Mouse (Mus musculus) cortical plate, adult 2 months (tissue): Measurements from ENCODE around the gene Coq2. TPM values are rescaled to one million over a fixed set of nuclear protein-coding genes. Genes with fewer than 3 reads are reported as not detected.

Experiments
- H3K27ac ChIP-seq: fragments of 200-500 bp; 2 replicates; pipeline ENCODE4 v1.5.1; 2012; ENCODE audit warnings: low read length, control low read depth, inconsistent platforms; ENCODE audit not compliant: insufficient read depth
- H3K4me1 ChIP-seq: fragments of 200-500 bp; 2 replicates; pipeline ENCODE4 v1.6.1; 2011; ENCODE audit warnings: low read length; ENCODE audit not compliant: control insufficient read depth, insufficient read depth
- H3K4me3 ChIP-seq: fragments of 200-500 bp; 2 replicates; pipeline ENCODE4 v1.5.1; 2011; ENCODE audit warnings: mild to moderate bottlenecking, low read length, control low read depth; ENCODE audit not compliant: insufficient read depth
- CTCF ChIP-seq: fragments of 200-500 bp; IDR thresholded peaks from 2 replicates; pipeline ENCODE4 v1.5.1; 2011; ENCODE audit warnings: mild to moderate bottlenecking, control low read depth, low read length; ENCODE audit not compliant: insufficient read depth; ENCODE audit errors: extremely low read depth
- POLR2A ChIP-seq: fragments of 200-500 bp; IDR thresholded peaks from 2 replicates; pipeline ENCODE4 v1.6.1; 2011; ENCODE audit warnings: mild to moderate bottlenecking, low read length, control low read depth; ENCODE audit not compliant: insufficient read depth; ENCODE audit errors: extremely low read depth
- polyA plus RNA-seq: library from polyadenylated mRNA; depleted of rRNA; stranded (reverse); fragments of >200 nt; gene quantifications from 2 replicates; pipeline ENCODE4 v1.2.3, GENCODE M21; 2012

The Coq2 gene
- polyA plus RNA-seq, 1 experiment, result 157 TPM

DNA sequence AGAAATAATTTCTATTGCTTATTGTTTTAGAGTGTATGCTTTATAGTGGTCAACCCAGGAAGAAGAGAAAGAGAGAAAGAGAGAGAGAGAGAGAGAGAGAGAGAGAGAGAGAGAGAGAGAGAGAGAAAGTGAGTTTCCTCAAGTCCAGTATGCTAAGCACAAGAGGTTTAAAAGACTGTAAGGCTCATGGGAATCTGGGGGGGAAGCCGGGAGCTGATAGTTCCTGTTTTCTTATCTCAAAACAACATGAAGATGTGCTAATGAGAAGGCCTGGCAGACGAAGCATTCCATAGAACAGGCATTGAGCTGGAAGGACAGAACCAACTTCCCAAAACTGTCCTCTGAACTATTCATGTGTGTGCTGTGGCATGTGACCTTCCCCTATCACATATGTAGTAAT lies 22.9 kb upstream of the Coq2 start:
- no peaks in the 10 kb centered on the region for H3K4me1 ChIP-seq
- H3K27ac ChIP-seq, result no peak overlapping the region
- TF ChIP-seq POLR2A, result no peak
- TF ChIP-seq CTCF, result no peak
- no peak overlapping the region for H3K4me3 ChIP-seq

DNA sequence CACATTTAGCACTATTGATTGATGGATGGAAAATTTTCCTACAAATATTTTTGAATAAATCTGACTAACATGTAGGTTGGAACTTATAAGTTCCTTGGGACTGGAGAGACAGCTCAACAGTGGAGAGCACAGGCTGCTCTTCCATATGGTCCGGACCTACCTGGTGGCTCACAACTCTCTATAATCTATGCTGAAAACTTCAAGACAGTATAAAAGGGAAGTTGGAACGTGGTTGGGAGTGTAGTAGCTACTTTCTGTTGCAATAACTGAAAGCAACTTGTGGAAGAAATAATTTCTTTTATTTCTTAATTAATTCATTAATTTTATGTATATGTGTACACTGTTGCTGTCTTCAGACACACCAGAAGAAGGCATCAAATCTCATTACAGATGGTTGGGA lies 22.5 kb upstream of the Coq2 start:
- Histone ChIP-seq H3K4me3 (no peak overlapping the region), H3K4me1 (no peaks in the 10 kb centered on the region), H3K27ac (no peak overlapping the region)
- TF ChIP-seq CTCF, result no peak

DNA sequence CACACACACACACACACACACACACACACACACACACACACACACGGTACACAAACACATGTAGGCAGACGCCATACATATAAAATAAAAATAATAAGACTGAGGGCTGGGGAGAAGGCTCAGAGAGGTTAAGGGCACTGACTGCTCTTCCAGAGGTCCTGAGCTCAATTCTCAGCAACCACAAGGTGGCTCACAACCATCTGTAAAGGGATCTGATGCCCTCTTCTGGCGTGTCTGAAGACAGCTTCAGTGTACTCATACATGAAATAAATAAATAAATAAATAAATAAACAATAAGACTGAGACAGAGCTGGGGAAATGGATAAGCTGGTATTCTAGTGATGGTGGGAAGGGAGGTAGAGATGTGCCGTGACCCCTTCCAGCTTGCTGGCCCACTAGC lies 10.7 kb upstream of the Coq2 start:
- no peak overlapping the region for H3K27ac ChIP-seq
- TF ChIP-seq POLR2A, result no peak
- H3K4me1 ChIP-seq, result no peaks in the 10 kb centered on the region
- no peak overlapping the region for H3K4me3 ChIP-seq

DNA sequence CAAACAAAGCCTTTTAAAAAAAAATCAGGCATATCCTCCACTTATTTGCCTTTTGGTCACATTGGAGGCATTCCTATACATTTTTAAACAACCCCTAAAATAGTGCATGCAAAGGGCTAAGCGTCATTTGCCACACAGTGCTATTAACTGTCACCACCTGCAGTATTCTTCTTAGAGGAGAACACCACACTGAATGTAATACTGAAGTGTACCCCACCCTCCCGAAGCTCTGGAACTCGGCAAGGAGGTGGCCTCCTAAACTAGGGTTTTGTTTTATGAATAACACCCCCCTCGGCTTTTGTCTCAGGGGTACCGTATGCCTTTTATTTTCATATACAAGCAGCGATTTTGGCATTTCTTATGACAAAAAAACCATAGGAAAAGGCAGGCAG lies 5.6 kb upstream of the Coq2 start:
- H3K4me3 ChIP-seq, result no peak overlapping the region
- no peaks in the 10 kb centered on the region for H3K4me1 ChIP-seq
- no peak for TF ChIP-seq CTCF
- no peak for TF ChIP-seq POLR2A
- no peak overlapping the region for H3K27ac ChIP-seq

DNA sequence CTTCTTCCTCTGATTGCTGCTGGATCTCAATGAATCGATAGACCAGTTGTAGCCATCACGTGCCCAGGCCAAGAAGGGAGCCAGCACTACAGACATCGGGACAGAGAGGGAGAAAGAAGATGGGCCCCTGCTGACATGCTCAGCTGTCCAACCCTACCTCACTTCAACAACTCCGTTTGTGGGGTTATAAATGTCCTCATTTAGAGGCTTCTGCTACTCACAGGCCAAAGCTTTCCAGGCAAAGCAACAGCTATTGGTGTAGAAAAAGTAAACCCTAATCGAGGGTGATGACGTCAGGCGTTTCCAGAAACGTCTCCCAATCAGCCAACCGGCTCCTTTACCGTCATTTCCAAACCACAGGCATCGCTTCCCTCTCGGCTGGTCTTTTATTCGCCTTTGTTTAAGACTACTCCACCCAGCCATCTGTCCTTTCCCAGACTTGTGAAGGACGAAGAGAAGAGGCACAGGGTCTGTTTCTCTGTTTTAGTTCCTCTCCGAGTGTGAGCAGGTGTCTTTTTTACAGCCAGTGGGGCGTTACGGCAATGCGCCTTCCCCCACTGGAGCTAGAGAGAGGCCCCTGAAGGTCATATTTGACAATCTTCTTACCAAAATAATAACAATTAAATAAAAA lies 5.1 kb upstream of the Coq2 start:
- no peak for TF ChIP-seq POLR2A
- no peak for TF ChIP-seq CTCF
- Histone ChIP-seq H3K27ac (no peak overlapping the region), H3K4me3 (no peak overlapping the region), H3K4me1 (no peaks in the 10 kb centered on the region)

DNA sequence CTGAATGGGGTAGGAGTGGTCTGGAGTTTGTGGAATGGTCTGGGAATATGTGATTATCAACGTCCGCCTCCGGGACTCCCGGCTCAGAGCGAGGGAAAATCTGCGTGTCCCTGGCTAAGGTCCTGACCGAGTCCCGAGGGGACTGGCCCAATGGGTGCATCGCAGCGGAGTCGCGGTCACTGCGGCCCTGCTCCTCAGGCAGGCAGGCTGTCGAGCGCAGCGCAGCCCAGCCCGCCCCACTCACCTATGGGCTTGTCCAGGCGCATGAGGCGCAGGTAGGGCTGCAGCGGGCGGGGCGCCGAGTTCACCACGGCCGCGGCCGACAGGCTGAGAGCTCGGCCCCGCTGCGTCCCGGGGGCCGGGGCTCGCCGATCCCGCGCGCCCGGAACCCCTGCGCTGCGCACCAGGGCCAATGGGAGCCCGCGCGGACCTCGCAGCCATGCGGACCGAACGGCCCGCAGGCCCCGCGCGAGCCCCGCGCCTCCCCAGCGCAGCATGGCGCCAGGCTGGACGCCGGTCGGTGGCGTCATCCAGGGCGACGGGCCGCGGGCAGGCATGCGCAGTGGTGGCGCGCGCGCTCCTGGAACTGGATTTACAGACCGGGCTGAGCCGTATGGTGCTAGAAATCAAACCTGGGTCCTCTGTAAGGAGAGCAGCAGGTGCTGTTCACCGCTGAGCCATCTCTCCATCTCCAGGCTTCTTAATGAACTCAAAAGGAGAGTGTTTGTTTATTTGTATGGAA lies 1.0 kb downstream of the Coq2 start:
- TF ChIP-seq POLR2A (peak; percentile 51; the same call in 1 of the 2 replicates), CTCF (no peak)
- no peak overlapping the region; the same call in 1 of the 2 replicates for H3K27ac ChIP-seq
- H3K4me1 ChIP-seq, result no peaks in the 10 kb centered on the region
- peak overlapping the region; percentile 74 for H3K4me3 ChIP-seq

DNA sequence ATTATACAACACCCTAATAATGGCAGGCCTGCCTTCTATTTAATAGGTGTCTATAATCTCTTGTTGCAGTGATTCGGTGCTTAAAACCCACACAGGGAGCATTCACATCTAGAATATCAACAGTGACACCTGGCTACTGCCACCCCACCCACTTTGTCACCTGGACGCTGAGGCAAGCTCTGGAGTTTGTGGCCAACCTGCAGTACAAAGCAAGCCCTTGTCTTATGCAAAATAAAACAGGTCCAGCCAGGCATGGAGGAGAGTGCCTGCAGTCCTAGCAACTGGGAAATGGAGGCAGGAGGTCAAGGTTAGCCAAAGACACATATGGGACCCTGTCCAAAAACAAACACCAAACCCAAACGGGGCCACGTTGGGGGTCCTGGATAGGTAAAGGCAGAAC lies 2.5 kb downstream of the Coq2 start:
- H3K4me1 ChIP-seq, result no peaks in the 10 kb centered on the region
- H3K27ac ChIP-seq, result no peak overlapping the region
- H3K4me3 ChIP-seq, result no peak overlapping the region
- no peak for TF ChIP-seq CTCF
- no peak for TF ChIP-seq POLR2A

DNA sequence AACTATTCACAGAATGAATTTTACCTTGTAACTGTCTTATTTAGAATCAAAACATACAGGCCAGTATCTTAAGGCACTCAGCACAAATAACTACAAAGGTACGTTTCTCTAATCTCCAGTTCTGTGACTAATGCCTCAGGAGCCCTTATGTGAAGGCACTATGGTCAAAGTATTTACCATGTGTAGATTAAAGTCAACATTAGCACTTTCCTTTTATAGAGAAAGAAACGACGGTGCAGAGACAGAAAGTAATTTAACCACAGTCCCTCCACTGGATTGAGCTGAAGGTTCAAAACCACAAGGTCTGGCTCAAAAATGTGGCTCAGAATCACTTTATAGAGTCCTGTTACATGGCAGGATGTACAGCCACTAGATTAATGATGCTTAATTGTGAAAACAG lies 3.0 kb downstream of the Coq2 start:
- Histone ChIP-seq H3K4me3 (no peak overlapping the region), H3K4me1 (no peaks in the 10 kb centered on the region), H3K27ac (no peak overlapping the region)
- TF ChIP-seq CTCF (no peak), POLR2A (no peak)

DNA sequence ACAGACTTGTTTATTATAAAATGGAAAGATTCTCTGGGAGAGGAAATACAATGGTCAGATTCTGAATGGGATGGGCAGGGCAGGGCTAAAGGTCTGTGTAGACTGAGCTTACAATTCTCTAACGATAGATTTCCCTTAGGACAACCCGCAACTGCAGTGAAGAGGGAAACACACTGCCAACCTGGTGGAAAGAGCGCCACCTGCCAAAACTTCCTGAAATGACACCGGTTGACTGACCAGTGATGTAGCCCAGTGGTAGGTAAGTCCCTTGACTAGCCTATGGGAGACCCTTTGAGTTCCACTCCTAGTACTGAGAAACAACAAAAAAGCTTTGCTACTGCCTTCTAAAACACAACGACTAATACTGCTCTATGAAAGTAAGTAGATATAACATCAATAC lies 3.5 kb downstream of the Coq2 start:
- Histone ChIP-seq H3K4me1 (no peaks in the 10 kb centered on the region), H3K4me3 (no peak overlapping the region), H3K27ac (no peak overlapping the region)
- no peak for TF ChIP-seq POLR2A
- peak; percentile 60 for TF ChIP-seq CTCF

DNA sequence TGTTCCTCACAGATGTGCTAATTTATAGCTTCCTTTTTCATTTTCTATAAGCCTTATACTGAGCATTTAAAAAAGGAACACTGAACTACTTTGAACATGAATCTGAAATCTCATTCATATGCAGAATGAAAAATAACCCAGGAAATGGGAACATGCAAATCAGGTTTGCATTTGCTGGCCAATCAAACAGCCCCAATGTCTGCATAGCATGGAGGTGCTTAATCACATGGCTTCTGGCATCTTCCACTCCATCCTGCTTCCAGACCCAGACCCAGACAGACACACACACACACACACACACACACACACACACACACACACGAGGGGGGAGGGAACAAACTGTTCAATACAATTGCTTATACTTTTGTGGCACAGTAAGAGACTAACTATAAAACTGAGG lies 8.0 kb downstream of the Coq2 start:
- H3K27ac ChIP-seq, result no peak overlapping the region
- no peak overlapping the region for H3K4me3 ChIP-seq
- H3K4me1 ChIP-seq, result no peaks in the 10 kb centered on the region
- TF ChIP-seq POLR2A (no peak), CTCF (no peak)
